Mouse (Mus musculus) frontal cortex, adult (tissue): ENCODE results near the gene Ms4a7.
"Not testable (repeated sequence)": the region's sequence is repeated elsewhere in the genome, so short reads cannot be mapped to it uniquely, and the experiment has no call there.

Source experiments
- ATAC-seq: cut with Nextera tagmentation; 2 replicates; pipeline ENCODE4 v1.9.2; 2017; ENCODE audit warnings: mild to moderate bottlenecking, moderate library complexity, mixed read lengths; ENCODE audit not compliant: low TSS enrichment

Gene Ms4a7

DNA sequence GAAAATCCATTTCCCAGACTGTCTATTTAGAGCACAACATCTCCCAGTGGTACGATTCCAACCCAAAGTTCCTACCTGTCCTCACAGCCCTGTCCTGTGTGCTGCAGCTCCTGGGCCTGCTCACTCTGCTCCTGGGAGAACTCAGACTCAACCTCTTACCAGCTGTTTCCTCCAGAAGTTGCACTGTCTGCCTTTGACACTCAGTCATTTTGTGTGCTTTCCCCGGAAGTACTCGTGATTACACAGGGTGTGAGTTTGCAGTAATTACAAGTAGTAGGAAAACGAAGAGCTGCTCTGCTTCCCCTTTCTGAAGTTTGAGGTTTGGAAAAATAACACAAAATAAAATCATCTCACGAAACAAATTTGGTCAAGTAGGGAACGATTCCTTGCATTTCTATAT, at the start of gene Ms4a7:
Ms4a7 (minus strand) TSS at position 215 of the 400 bp plus-strand sequence.
- no peak for ATAC-seq

DNA sequence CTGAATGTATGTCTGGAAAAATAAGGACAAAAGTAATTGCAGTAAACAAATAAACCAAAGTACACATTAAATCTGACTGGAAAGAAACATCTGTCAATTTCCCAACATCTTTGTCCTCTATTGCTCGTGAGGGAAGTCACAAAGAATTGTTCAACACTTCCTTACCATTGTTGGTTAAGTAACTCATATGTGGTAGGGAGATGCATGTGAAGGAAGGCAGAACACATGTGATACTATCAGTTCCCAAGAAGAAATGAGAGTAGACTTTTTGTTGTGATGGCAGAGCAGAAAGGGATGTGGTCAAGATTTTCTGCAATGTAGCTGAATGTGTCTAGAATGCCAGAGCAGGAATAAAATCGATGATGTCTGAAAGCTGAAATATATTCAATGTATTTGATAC, 40.5 kb upstream of the Ms4a7 start:
- ATAC-seq, result no peak

DNA sequence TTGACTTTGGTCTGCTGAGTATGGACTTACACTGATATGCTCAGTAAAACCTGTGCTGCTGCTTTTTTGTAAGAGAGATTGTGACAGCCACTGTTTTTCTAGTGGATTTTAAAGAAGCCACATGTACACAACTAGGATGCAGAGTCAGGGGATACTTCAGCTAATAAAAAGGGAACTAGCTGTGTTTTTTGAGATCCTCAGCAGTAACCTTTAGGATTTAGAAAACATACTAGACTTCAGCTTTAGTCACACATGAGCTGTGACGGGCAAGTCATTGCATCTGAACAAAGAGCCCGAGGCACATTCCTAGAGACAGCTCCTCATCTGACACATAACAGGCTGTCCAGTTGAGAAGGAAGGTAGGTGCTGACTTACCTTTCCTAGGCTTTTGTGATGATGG, 39.3 kb upstream of the Ms4a7 start, which contains the start of gene Ms4a4a:
Ms4a4a (plus strand) TSS at position 251 of the 400 bp plus-strand sequence.
- ATAC-seq, result no peak

DNA sequence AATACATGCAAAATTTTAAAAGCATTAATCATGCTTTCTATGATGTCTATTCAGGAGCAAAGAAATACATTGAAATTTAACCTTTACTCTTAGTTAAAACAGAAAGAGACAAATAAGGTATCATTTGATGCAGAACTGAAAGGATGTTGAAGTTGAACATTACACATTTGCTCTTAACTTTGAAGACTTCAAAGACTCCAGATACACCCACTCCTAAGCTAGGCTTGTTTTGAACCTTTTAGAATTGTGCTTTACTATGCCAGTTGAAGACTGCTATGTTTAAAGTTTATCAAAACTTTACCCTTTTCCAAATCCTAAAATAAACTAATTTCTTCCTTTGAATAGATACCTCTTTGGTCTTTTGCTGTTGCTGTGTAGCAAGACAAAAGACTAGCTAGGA, 35.2 kb upstream of the Ms4a7 start:
- ATAC-seq, result no peak

DNA sequence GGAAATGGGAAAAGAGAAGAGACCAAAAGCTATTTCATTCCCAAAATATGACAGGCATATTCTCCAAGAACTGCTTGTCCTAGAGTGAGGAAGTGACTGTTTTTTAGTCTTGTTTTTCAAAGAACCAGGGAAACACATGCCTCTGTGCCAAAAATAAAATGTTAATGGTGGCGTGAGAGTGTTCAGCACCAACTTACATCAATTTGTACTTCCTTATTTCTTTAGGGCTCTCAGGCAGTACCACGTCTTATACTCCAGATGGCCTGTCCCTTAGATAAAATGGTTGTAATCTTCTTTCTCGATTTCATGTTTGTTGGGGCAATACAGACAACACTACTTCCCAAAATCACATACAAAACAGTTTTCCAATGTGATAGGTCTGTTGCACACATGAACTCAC, 32.4 kb upstream of the Ms4a7 start:
- ATAC-seq, result no peak

DNA sequence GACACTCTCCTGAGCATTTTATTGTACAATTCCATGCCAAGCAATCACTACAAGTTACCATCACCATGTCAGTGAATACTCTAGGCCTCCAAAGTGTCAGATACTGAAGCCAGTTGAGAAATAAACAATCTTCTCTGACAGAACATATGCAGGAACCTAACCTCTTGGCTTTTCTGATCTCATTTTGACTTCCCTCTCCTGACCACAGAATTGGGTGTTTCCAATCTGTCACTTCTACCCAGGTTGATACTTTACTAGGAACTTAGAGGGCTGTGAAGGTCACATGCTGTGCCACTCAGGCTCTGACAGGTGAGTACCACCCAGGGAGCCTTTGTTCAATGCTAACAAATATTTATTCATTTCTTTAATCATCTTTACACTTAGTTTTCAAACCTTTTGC, 26.1 kb upstream of the Ms4a7 start:
- ATAC-seq, result no peak

DNA sequence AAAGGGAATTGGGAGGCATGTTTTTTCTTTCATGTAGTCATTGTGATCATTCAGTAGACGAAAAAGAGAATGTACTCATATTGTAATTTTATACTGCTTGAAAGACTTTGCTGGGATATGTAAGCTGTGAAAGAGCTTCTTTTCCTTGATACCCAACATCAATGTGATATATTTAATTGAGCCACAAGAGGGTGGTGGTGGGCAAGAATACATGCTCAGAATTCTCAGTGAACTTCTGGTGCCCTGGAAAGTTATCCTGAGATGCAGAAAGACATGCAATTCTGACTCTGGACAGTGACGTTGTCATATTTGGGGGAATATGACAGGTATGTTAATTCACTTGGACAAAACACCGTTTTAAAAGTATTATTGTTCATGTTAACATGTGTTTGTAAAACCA, 24.2 kb upstream of the Ms4a7 start:
- peak; percentile 77; the same call in 1 of the 2 replicates for ATAC-seq

DNA sequence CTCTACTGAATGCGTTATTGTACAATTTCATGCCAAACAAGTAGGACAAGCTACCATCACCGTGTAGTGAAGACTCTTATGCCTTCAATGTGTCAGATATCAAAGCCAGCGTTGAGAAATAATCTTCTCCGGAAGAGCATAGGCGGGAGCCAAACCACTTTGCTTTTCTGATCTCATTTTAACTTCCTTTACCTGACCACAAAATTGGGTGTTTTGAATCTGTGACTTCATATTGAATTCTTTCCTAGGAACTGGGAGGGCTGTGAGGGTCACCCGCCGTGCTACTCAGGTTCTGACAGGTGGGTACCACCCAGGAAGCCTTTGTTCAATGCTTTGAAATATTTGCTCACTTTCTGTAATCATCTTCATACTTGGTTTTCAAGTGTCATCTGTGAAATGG, 19.8 kb upstream of the Ms4a7 start:
- ATAC-seq, result no peak

DNA sequence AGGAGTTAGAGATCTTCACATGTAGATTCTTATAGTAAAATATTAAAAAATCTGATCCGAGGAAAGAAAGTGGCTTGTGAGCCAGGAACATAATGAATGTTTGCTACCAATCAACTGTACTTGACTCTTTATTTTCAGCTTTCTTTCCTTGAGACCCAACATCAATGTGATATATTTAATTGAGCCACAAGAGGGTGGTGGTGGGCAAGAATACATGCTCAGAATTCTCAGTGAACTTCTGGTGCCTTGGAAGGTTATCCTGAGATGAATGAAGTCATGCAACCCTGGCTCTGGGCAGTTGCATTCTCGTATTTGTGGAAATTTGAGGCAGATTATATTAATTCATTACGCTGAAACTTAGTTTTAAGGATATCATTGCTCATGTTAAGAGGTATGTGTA, 15.9 kb upstream of the Ms4a7 start:
- ATAC-seq, result peak; percentile 67; the same call in 1 of the 2 replicates

DNA sequence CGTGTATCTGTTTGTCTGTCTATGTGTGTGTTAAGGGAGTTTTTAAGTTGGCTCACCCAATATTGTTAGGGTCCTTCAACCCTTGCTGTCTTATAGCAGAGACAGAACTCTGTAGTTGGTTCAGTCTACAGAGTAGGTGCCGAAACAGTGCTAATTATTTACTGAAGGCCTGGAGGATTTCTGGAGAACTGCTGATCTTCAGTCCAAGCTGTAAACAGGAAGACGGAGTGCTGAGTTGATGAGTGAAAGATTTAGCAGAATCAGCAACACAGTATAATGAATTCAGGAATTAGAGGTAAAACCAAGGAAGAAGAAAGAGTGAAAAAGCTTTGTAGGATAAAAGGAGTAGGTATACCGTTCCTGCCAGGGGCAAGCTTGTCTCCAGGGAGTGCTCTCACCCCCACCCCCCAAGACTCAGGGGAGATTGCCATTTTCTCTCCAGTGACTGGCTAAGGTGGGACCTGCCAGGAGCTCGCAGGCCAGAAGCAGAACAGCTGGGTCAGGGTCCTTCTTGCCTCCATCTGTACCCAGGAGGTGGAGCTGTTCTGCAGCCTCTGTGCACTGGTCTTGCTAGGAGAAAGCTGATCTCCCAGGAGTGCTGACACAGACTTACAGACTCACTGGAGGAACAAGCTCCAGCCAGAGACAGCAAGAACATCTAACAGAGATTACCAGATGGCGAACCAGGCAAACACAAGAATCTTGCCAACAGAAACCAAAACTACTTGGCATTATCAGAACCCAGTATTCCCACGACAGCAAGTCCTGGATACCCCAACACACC, 13.9 kb upstream of the Ms4a7 start:
- no peak for ATAC-seq

DNA sequence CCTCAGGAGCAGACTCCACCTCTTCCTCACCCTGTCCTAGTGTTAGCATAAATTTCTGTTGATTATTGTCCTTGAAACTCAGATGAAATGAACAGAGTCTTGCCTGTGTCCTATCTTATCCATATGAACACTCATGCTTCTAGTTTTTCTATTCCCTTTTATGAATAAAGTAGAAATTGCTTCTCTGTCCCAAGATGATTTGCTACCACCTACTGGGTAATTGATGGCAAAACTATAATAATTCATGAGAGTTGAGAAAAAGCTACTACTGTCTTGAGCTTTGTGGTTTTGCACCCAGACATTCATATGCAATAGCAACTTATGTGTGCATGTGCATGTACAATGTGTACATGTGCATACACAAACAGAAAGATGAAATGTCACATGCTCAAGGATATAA, 8.0 kb upstream of the Ms4a7 start:
- no peak for ATAC-seq

DNA sequence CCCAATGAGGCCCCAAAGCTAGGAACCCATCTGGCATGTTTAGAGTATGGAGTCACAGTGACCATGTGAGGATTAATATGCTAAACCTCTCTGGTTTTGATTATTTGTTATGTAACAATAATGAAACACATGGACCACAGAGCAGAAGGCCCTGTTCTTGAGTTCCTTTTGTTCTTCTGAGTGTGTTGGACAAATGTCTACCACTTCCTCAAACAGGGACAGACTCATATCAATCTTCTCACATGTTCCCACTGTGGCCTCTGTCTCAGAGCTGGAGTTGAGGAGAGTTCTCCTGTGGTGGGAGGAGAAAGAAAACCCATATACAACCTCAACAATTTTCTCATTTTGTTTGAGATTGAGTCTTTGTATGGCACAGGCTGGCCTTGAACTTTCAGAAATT, 7.2 kb upstream of the Ms4a7 start:
- no peak for ATAC-seq

DNA sequence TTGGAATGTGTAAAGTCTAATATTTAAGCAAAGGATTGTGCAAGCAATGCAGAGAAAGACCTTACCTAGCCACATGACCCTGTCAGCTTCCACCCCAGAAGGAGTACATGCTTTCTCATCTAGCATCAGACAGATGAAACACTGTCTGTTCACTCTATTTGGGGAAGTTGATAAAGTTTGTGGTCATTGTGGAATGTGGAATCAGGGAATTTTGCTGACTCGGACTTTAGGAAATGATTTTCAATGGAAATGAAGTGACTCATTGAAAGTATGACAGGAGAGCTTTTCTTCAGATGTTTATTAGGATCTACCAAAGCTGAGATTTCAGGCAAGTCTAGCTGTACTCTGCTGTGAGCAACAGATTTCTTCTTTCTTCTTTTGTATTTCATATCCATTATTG, 14.8 kb downstream of the Ms4a7 start:
- no peak for ATAC-seq

DNA sequence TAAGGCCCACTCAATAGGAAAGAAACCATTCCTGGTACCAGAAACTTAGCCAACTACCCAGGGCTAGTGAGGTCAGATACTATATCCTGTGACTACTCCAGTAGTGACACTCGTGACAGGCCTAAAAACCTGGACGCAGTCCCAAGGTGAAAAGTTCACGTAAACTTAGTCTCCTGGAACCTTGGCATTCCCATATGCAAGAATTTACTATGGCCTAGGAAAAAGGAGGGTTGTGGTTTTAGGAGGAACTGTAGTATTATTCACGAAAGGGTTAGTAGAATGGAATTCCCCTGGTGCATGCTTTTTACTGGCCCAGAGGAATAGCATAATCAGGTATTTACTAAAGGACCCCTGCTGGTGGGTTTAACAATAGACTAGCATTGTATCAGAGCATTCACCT, 19.2 kb downstream of the Ms4a7 start:
- no peak for ATAC-seq

DNA sequence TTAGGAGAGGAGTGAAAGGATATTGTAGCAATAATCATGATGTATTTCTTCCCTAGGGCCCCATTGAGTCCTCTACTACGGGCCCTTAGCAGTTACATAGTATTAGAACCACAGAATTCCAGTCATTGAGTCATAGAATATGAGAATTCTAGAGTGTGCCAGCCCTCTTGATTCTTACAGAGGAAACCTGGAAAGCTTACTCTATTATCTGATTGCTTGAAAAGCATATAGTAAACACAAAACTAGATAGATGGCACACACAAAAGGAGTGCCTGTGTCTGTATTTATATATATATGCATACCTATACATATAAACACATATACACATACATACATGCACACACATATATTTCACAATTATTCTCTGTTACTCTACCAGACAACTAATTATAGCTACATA, 21.6 kb downstream of the Ms4a7 start, which contains the start of gene Ms4a14:
Ms4a14 (minus strand) TSS at position 101 of the 400 bp plus-strand sequence.
- ATAC-seq, result no peak

DNA sequence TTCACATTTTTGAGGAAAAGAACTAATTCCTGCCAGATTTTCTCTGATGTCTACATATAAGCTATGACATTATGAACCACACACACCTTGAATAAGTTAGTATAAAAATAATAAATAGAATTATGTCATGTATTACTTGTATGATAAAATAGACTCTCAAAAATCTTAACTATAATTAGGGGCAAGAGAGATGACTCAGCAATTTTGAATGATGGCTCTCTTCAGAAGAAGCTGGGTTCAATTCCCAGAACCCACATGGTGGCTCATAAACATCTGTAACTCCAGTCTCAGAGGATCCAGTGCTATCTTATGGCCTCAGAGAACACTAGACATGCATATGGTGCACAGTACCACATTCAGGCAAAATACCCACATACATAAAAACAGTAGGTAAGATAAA, 27.1 kb downstream of the Ms4a7 start:
- ATAC-seq, result no peak

DNA sequence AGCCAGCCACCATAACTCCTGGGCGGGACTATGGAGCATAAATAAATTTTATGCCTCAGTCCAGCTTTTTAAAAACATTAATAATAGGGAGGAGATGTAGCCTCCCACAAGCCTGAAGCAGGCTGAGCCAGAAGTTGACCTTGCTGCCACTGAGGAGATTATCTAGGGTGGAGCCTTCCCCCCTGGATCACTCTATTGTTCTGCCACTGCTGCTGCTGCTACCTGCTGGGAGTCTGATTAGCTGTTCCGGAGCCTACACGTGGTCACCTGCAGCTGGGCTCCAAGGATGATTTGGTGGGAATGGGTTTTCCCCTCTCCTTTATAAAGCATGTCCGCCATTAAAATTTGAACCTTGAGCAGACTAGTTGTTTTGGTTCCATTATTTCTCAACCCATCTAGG, 36.4 kb downstream of the Ms4a7 start:
- ATAC-seq, result not testable (repeated sequence)

DNA sequence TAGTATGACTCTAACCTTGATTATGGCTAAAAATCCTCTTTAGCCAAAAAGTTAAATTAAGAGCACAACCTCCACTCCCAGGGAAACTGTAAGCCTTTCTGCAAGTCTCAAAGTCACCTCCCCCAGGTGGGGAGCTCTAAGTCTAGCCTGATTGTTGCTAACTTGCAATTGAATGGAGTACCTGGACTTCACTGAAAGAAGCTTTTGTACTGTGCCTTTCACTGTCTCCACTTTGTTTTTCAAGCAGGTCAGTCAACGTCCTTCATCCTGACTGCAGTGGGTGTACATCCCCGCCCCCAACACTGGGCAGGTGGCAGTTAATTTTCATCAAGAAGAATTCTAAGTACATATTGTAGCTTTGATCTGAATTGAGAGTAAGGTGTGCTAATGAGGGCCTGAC, 37.0 kb downstream of the Ms4a7 start:
- no peak for ATAC-seq

DNA sequence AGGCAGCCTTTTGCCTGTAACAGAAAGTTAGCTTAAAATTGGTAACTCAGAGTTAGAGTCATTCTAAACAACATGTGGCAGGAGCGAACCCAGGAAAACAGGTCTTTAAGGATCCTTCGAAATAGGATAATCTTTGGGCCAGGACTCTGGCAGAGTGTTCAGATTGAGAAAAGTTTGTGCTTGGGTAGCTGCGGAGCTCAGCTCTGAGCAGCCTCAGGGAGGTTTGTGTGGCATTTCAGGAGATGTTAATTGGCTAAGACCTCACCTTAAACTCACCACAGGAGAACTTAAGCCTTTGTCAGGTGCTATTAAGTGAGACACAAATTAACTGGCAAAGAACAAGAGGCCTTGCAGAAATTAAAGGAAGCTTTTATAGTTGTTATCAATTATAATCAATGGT, 42.3 kb downstream of the Ms4a7 start:
- ATAC-seq, result not testable (repeated sequence)

DNA sequence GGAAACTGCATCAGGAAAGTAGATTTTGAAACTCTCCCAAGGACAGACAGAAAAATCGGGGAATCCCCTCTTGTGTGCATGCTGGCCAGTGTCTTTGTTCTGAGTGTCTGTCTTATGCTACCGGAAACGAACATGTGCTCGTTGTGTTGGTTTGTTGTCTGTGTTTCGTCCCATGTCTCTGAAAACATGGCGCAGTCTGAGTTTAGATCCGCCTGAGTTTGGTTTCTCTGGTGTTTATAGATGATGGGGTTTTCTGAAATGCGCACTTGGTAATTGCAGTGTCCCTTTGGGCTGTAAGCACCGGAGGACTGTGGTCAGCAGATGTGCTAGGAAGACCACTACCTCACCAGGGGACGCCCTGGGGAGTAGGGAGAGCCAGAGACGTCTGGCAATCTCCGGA, 43.0 kb downstream of the Ms4a7 start:
- ATAC-seq, result no peak

DNA sequence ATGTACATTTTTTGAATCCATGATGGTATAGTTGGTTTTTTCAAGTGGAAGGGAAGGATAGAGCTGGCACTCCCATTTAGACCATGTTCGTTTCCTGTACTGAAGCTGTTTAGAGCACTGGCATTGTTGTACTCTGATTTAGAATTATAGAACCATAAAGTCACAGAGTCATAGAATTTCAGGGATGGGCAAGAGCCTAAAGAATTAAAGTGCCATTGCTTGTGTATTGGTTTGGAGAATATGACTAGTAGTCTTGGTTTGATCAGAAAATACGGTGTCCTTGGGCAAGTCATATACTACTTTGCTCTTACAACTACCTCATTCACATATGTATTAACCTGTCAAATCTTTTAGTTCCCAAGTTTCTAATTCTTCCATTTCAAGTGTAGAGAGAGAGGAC, 52.2 kb downstream of the Ms4a7 start, which contains the start of gene Ms4a5:
Ms4a5 (minus strand) TSS at position 101 of the 400 bp plus-strand sequence.
- no peak for ATAC-seq

DNA sequence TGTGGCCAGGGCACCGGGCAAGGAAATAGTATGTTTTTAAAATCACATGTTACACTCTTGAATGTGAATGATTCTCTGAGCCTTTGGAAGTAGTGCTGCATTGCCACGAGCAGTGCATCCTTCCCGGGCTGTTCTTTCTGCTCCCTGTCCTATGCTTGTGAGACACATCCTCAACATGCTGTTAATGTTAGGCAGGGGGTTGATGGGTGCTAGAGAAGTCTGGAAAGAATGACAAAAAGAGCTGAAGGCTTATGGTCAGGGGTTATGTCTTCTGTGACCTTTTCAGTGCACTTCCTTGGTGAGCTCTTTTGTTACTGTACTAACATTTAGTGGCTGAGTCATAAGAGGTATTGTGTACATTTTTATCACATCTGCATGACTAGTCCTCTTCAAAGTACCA, 55.7 kb downstream of the Ms4a7 start:
- ATAC-seq, result no peak

DNA sequence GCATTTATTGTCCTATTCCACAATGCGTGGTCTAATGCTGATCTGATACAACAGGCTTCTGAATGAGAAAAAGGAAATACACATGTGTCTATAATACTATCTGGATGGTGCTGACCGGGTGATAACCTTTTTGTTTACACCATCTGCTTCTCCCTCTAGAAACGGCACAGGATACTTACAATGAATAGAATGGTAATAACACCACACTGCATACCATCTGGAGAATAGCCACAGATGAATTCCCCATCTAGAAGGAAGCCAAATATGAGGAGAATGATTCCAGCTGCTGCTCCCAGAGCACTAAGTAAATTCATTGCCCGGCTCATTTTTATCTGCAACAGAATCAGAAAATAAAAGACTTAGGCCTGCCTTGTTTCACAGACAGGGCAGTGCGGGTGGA, 59.5 kb downstream of the Ms4a7 start:
- ATAC-seq, result no peak
